Mouse (Mus musculus) stomach, postnatal 0 days (tissue): ENCODE results near the gene Ptpn7. TPM values are rescaled to one million over a fixed set of nuclear protein-coding genes. Genes with fewer than 3 reads are reported as not detected.

Source experiments
- ATAC-seq: fragments of 200-750 bp; cut with Nextera tagmentation; 2 replicates; pipeline ENCODE4 v1.8.0; 2017; ENCODE audit not compliant: low FRiP score, low TSS enrichment
- DNase-seq: peaks from one replicate; pipeline ENCODE4 v3.0.0-alpha.2; 2016; ENCODE audit warnings: low spot score
- H3K27ac ChIP-seq: fragments of 300-500 bp; sonication (generic); replicated peaks from 2 replicates; pipeline ENCODE4 v1.5.1; 2014; ENCODE audit warnings: mild to moderate bottlenecking, control low read depth
- H3K27me3 ChIP-seq: fragments of 300-500 bp; sonication (generic); 2 replicates; pipeline ENCODE4 v1.6.1; 2014; ENCODE audit warnings: low read length; ENCODE audit not compliant: control insufficient read depth, insufficient read depth
- H3K36me3 ChIP-seq: fragments of 300-500 bp; sonication (generic); 2 replicates; pipeline ENCODE4 v1.6.1; 2014; ENCODE audit warnings: low read length, mixed read lengths; ENCODE audit not compliant: control insufficient read depth, insufficient read depth
- H3K4me1 ChIP-seq: fragments of 300-500 bp; sonication (generic); replicated peaks from 2 replicates; pipeline ENCODE4 v1.6.1; 2014; ENCODE audit warnings: antibody characterized with exemption; ENCODE audit not compliant: control insufficient read depth, insufficient read depth
- H3K4me2 ChIP-seq: fragments of 300-500 bp; sonication (generic); replicated peaks from 2 replicates; pipeline ENCODE4 v1.6.1; 2014; ENCODE audit warnings: low read depth, mild to moderate bottlenecking, control low read depth, moderate library complexity
- H3K4me3 ChIP-seq: fragments of 300-500 bp; sonication (generic); 2 replicates; pipeline ENCODE4 v1.5.1; 2014; ENCODE audit warnings: low read depth, low read length, control low read depth
- H3K9ac ChIP-seq: fragments of 300-500 bp; sonication (generic); 2 replicates; pipeline ENCODE4 v1.6.1; 2014; ENCODE audit warnings: mild to moderate bottlenecking, low read length, control low read depth, mixed read lengths
- H3K9me3 ChIP-seq: fragments of 300-500 bp; sonication (generic); 2 replicates; pipeline ENCODE4 v1.6.1; 2016; ENCODE audit warnings: low read length; ENCODE audit not compliant: control insufficient read depth
- CTCF ChIP-seq: IDR thresholded peaks from 2 replicates; pipeline ENCODE4 v1.5.1; 2016; ENCODE audit warnings: antibody characterized with exemption, low read depth, mild to moderate bottlenecking, moderate library complexity
- EP300 ChIP-seq: optimal IDR thresholded peaks from 2 replicates; pipeline ENCODE3; 2016; ENCODE audit warnings: antibody characterized with exemption
- WGBS: fragments of 180-500 bp; shearing (Covaris S2); extraction: QIAGEN DNeasy Blood & Tissue Kit; methylation state at CpG from one replicate; pipeline ENCODE4 v1.1.7; 2014; 5-methylcytosine and 5-hydroxymethylcytosine counted together
- polyA plus RNA-seq: library from polyadenylated mRNA; unstranded; fragments of >200 nt; fragmentation: Nextera tagmentation; extraction: Ambion mirVana; gene quantifications from 2 replicates; pipeline ENCODE4 v1.2.1, GENCODE M21; 2015

Gene Ptpn7
- polyA plus RNA-seq, 1 experiment from 2014 or later, result 0.32 TPM

DNA sequence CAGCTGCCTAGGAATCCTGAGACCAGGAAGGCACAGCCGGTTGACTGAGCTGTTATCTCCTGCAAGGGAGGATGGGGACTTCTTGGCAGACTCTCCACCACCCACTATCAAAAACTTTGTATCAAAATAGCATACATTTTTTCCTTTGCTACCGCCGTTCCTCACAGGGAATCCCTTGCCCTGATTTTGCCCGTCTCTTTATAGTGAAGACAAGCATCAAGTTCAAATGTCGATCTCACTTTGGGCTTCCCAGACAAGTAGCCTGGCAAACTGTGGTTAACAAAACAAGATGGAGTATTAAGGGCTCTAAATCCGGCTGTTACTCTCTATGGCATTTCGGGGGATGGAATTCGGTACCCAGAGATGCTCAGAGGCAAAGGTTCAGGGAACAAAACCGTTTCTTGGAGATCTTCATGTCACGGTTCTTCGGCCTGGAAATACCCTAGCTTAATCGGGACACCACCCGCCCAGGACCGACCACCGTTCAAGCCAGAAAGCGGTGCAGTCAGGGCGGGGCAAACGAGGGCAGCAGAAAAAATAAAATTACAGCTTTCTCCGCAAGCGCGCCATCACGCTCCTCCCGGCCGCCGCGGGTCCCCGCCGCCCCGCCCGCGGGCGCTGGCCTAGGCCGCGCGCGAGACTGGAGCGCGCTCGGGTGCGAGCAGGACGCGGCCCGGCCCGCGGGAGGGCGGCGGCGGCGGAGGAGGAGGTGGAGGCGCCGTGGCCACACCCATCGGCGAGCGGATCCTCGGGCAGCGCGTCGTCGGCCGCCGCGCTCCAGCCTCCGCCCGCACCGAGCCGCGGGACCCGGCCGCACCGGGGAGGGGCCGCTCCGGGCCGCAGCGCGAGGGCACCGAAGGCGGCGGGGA is 13.8 kb downstream of the Ptpn7 start, which contains the start of gene Arl8a:
Gene Arl8a (plus strand): TSS at position 748 of the 869 bp plus-strand sequence.
- Histone ChIP-seq H3K4me1 (no peaks in the 10 kb centered on the region; the same call in 1 of the 2 replicates), H3K9me3 (no peaks in the 10 kb centered on the region)
- under 1% methylated on average over 65 of the region's 78 CpGs for WGBS

GRCm38 (mm10) chr1:135146946-135147701 is 14.6 kb downstream of the Ptpn7 start:
- H3K27me3 ChIP-seq, result no peaks in the 10 kb centered on the region
- DNase-seq (peak; percentile 88), ATAC-seq (peak; percentile 85)
- no peaks in the 10 kb centered on the region for H3K36me3 ChIP-seq
- peak overlapping the region; percentile 98 for H3K4me3 ChIP-seq
- WGBS, result 0% methylated on average over 61 of the region's 69 CpGs
- no peak for TF ChIP-seq CTCF
- TF ChIP-seq EP300, result no peak
- H3K4me1 ChIP-seq, result no peaks in the 10 kb centered on the region; the same call in 1 of the 2 replicates
- peak overlapping the region; percentile 81 for H3K4me2 ChIP-seq
- H3K9me3 ChIP-seq, result no peaks in the 10 kb centered on the region
- peak overlapping the region; percentile 95 for H3K27ac ChIP-seq
- H3K9ac ChIP-seq, result peak overlapping the region; percentile 95

More for the DNA sequence above, 13.8 kb downstream of the Ptpn7 start, which contains the start of gene Arl8a:
- H3K9ac ChIP-seq, result peak within 1 kb of the TSS; percentile 95
- ATAC-seq, result peak; percentile 86
- peak within 1 kb of the TSS; percentile 95 for H3K27ac ChIP-seq
- peak within 1 kb of the TSS; percentile 81 for H3K4me2 ChIP-seq
- no peaks in the 10 kb centered on the region for H3K27me3 ChIP-seq
- TF ChIP-seq CTCF (no peak), EP300 (no peak)
- peak; percentile 88 for DNase-seq
- H3K4me3 ChIP-seq, result peak within 1 kb of the TSS; percentile 98
- no peaks in the 10 kb centered on the region for H3K36me3 ChIP-seq

GRCm38 (mm10) chr1:135147702-135148058 is 15.2 kb downstream of the Ptpn7 start:
- Histone ChIP-seq H3K36me3 (no peaks in the 10 kb centered on the region), H3K4me2 (peak overlapping the region; percentile 81), H3K4me3 (peak overlapping the region; percentile 98), H3K27me3 (no peaks in the 10 kb centered on the region), H3K9ac (peak overlapping the region; percentile 95), H3K9me3 (no peaks in the 10 kb centered on the region), H3K4me1 (no peaks in the 10 kb centered on the region; the same call in 1 of the 2 replicates), H3K27ac (peak overlapping the region; percentile 95)
- TF ChIP-seq CTCF, result no peak
- TF ChIP-seq EP300, result no peak
- ATAC-seq (peak; percentile 7; the same call in 1 of the 2 replicates), DNase-seq (no peak)
- 6% methylated on average over 7 of the region's 7 CpGs for WGBS

DNA sequence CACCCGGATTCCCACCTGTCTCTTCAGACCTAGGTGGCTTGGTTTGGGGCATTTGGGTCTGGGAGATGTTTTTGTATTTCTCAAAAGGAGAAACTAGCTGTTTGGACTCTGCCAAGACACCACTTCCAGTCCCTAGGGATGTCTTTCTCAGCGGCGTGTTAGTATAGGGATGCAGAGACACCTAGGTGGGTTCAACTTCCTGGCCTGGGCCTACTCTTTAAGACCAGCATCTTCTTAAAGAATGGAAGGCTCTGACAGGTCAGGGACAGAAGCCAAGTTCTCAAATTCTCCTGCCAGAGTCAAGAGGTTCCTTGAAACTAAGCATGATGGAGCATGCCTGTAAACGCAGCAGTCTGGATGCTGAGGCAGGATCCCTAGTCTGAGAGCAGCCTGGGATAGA is 16.0 kb downstream of the Ptpn7 start:
- no peak for ATAC-seq
- H3K27me3 ChIP-seq, result no peaks in the 10 kb centered on the region
- H3K27ac ChIP-seq, result no peak overlapping the region; the same call in 1 of the 2 replicates
- no peaks in the 10 kb centered on the region for H3K36me3 ChIP-seq
- peak overlapping the region; percentile 81 for H3K4me2 ChIP-seq
- no peak for TF ChIP-seq CTCF
- no peak for TF ChIP-seq EP300
- whole genome bisulfite sequencing, result 48% methylated on average over 4 of the region's 4 CpGs
- DNase-seq, result no peak
- no peaks in the 10 kb centered on the region for H3K9me3 ChIP-seq
- H3K9ac ChIP-seq, result peak overlapping the region; percentile 95; the same call in 1 of the 2 replicates
- no peaks in the 10 kb centered on the region; the same call in 1 of the 2 replicates for H3K4me1 ChIP-seq
- peak overlapping the region; percentile 98 for H3K4me3 ChIP-seq

GRCm38 (mm10) chr1:135148996-135149395 is 16.5 kb downstream of the Ptpn7 start:
- TF ChIP-seq CTCF (no peak), EP300 (no peak)
- ATAC-seq (no peak), DNase-seq (no peak)
- H3K27ac ChIP-seq, result no peak overlapping the region
- H3K36me3 ChIP-seq, result no peaks in the 10 kb centered on the region
- no peak overlapping the region for H3K9ac ChIP-seq
- H3K27me3 ChIP-seq, result no peaks in the 10 kb centered on the region
- H3K4me2 ChIP-seq, result no peak overlapping the region
- H3K9me3 ChIP-seq, result no peaks in the 10 kb centered on the region
- WGBS, result 50% methylated on average over 5 of the region's 5 CpGs
- no peaks in the 10 kb centered on the region; the same call in 1 of the 2 replicates for H3K4me1 ChIP-seq
- no peak overlapping the region for H3K4me3 ChIP-seq
